In the genomic region with DNA sequence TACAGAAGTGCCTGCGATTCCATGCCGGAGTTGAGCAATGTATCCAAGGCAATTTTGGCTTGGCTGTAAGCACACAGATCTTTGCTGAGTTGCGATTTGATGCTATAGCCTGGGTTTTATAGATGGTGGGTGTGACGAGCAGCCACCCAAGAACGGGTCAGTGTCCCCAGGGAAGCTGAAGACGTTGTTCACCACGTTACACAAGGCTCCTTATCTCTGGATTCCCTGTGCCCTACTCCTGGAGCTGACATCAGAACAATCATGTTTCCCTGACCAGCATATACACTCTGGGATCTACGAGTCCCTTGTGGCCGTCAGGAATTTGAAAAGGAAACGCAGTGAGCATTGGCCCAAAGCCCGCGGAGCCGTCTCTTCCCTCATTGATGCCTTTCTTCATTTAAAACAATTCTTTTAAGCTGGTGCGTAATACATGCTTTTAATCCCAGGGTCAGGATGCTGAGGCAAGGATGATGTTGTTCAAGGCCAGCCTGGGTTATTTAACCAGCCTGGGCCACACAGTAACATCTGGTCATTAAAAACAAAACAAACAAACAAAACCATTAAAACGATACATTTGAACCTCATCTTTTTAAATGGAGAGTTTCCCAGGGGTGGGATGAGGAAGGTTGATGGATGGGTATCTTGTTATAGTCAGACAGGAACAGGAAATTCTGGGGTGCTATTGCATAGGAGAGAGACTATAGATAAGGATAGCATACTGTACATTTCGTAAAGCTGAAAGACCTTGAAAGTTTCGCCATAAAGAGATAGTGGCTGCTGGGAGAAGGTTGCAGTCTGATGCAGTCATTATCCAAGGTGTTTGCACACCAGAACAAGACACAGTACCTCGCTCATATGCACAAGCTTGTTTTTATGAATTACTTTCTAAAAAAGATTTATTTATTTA, we compare ENCODE assay signal across 1 mouse cellular context.
TF ChIP-seq lines count a peak whose summit lies in the region.

No protein-coding gene starts in this region.

TF ChIP-seq in MEL, 35 proteins besides CTCF, POLR2A, EP300 and RAD21:
- TF ChIP-seq ELF1 (IDR thresholded peaks at IDR 0.05; ENCODE audit: low read depth, low read length) (no peak), GATA1 (IDR thresholded peaks at IDR 0.05; ENCODE audit: low read depth, low read length) (0 out of 2 replicates have a peak, but pooled peaks have one; percentile 15)
